Mouse (Mus musculus) left cerebral cortex, adult 2 months (tissue): Measurements from ENCODE around the gene Numa1. TPM values are rescaled to one million over a fixed set of nuclear protein-coding genes. Genes with fewer than 3 reads are reported as not detected.
A peak's percentile ranks its signal among the peaks of the same experiment; 100 is the strongest.

Source experiments
- DNase-seq, 2 experiments: peaks; one replicate each; pipeline ENCODE4 v3.0.0; 2021 to 2022; ENCODE audit warnings: low spot score in 2 of 2, mixed read lengths in 1 of 2; ENCODE audit errors: extremely low spot score in 1 of 2
- H3K27ac ChIP-seq: fragments of 200-600 bp; 2 replicates; pipeline ENCODE4 v1.8.1; 2022
- H3K4me3 ChIP-seq: fragments of 200-600 bp; 2 replicates; pipeline ENCODE4 v1.8.1; 2022
- CTCF ChIP-seq: fragments of 200-600 bp; IDR thresholded peaks from 2 replicates; pipeline ENCODE4 v1.8.1; 2022; ENCODE audit warnings: antibody characterized with exemption, mild to moderate bottlenecking, moderate library complexity
- intact Hi-C: fragments of 180-260 bp; cut with DNase I; formaldehyde crosslinking; loops from one replicate; pipeline ENCODE4 v1.15.1; 2025
- total RNA-seq, 2 experiments: library from RNA; stranded (reverse); gene quantifications; 2 replicates each; pipeline ENCODE4 v1.2.3; 2021

Gene Numa1
- total RNA-seq, 2 experiments from 2014 or later, result 96.8 to 101 TPM

DNA sequence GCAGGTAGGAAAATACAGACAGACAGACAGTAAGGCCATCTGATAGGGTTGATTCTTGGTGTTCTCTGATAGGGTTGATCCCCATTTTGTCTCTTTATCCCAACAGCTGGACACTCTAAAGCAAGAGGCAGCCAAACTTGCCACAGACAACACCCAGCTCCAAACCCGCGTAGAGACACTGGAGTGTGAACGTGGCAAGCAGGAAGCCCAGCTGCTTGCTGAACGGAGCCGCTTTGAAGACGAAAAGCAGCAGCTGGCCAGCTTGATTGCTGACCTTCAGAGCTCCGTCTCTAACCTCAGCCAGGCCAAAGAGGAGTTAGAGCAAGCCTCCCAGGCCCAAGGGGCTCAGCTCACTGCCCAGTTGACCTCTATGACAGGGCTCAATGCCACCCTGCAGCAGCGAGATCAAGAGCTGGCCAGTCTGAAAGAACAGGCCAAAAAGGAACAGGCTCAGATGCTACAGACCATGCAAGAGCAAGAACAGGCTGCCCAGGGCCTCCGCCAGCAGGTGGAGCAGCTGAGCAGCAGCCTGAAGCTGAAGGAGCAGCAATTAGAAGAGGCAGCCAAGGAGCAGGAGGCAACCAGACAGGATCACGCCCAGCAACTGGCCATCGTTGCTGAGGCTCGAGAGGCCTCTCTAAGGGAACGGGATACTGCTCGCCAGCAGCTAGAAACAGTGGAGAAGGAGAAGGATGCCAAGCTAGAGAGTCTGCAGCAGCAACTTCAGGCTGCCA lies 64.5 kb downstream of the Numa1 start:
- Histone ChIP-seq H3K4me3 (no peak overlapping the region), H3K27ac (peak overlapping the region; percentile 33; the same call in 1 of the 2 replicates)
- peak; percentile 82 to 88 for DNase-seq
- intact Hi-C loops, result loop anchor here (2.0 kb wide), 1 partner anchor 80 kb away; no protein-coding TSS in a partner anchor
- peak; percentile 99 for TF ChIP-seq CTCF

DNA sequence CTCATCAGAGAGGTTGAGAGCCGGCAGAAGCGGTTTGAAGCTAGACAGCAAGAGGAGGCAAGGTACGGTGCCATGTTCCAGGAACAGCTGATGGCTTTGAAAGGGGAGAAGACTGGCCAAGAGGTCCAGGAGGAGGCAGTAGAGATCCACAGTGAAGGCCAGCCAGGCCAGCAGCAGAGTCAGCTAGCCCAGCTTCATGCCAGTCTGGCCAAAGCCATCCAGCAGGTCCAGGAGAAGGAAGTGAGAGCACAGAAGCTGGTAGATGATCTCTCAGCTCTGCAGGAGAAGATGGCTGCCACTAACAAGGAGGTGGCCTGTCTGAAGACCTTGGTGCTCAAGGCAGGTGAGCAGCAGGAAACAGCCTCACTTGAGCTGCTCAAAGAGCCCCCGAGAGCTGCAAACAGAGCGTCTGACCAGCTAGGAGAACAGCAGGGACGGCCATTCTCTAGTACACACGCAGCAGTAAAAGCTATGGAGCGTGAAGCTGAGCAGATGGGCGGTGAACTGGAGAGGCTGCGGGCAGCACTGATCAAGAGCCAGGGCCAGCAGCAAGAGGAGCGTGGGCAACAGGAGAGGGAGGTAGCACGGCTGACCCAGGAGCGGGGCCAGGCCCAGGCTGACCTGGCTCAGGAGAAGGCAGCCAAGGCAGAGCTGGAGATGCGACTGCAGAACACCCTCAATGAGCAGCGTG lies 65.7 kb downstream of the Numa1 start:
- no peak for DNase-seq
- intact Hi-C loops, result loop anchor here (2.0 to 5.0 kb wide), 2 partner anchors 79 to 347 kb away; no protein-coding TSS in a partner anchor
- Histone ChIP-seq H3K27ac (peak overlapping the region; percentile 37), H3K4me3 (no peak overlapping the region)
- TF ChIP-seq CTCF, result no peak; the same call in none of the 2 replicates

DNA sequence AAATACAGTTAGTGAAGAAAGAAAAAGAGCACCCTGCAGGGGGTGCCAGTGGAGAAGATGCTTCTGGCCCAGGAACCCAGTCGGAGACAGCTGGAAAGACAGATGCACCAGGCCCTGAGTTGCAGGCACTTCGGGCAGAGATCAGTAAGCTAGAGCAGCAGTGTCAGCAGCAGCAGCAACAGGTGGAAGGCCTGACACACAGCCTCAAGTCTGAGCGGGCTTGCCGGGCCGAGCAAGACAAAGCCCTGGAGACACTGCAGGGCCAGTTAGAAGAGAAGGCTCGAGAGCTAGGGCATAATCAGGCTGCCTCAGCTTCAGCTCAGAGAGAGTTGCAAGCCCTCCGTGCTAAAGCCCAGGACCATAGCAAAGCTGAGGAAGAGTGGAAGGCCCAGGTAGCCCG lies 66.4 kb downstream of the Numa1 start:
- no peak for TF ChIP-seq CTCF
- no peak for DNase-seq
- Histone ChIP-seq H3K27ac (peak overlapping the region; percentile 12), H3K4me3 (no peak overlapping the region)
- intact Hi-C loops, result loop anchor here (5.0 kb wide), 1 partner anchor 348 kb away; no protein-coding TSS in a partner anchor

GRCm38 (mm10) chr7:102000921-102001630 lies 67.2 kb downstream of the Numa1 start:
- Histone ChIP-seq H3K4me3 (no peak overlapping the region), H3K27ac (peak overlapping the region; percentile 12)
- TF ChIP-seq CTCF, result no peak
- intact Hi-C loops, result loop anchor here (1.0 to 5.0 kb wide), 2 partner anchors 31 to 349 kb away; no protein-coding TSS in a partner anchor
- DNase-seq, result no peak

DNA sequence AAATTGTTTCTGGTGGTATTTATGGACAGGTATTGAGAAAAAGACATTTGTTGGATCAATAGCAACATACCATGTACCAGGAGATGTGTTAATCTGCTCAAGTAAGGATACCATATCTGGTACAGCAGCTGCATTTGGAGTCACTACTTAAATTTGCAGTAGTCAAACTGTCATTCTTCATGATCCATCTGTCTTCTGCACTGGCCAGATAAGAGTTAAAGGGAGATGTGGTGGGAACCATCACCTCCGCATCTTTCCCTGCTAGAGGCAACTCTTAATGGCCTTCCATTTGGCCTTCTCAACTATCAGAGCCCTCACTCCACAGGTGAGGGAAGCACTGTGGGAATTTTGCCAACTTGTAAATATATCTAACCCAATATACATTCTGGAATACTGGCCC lies 72.6 kb downstream of the Numa1 start:
- no peak overlapping the region for H3K4me3 ChIP-seq
- no peak for TF ChIP-seq CTCF
- intact Hi-C loops, result no loop called here
- no peak for DNase-seq
- no peak overlapping the region for H3K27ac ChIP-seq

DNA sequence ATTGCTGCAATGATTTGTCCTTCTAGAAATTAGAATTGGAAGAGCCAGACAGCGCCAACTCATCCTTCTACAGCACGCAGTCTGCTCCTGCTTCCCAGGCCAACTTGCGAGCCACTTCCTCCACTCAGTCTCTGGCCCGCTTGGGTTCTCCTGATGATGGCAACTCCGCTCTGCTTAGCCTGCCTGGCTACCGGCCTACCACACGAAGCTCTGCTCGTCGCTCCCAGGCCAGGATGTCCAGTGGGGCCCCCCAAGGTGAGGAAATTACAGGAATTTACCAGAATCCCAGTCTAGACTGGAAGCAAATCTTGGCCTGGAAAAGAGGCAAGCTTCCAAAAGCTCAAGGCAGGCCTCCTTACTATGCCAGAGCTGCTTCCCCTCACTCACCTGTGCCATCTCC lies 77.9 kb downstream of the Numa1 start:
- DNase-seq, result no peak
- Histone ChIP-seq H3K4me3 (no peak overlapping the region), H3K27ac (no peak overlapping the region)
- TF ChIP-seq CTCF, result no peak
- intact Hi-C loops, result no loop called here

- intact Hi-C loops, result no loop called here
Measured at GRCm38 (mm10) chr7:102013416-102013815, 79.5 kb downstream of the Numa1 start.

DNA sequence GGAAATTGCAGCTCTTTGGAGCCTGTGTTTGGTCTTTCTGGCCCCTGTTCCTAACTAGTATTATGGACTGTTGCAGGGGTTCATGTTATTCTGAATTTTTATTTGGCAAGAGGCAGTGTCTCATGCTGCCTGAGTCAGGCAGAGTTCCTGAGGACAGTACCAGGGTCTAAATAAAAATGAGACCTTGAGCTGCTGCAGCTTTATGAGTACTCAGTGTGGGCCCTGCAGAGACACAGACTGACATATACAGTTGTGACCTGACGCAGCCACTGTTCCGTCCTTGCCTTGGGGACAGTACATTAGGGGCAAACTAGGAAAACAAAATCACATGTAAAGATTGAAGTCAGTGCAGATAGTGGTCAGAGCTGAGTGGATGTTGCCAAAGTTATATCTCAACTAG lies 81.1 kb downstream of the Numa1 start:
- TF ChIP-seq CTCF, result no peak
- no peak overlapping the region for H3K27ac ChIP-seq
- no peak overlapping the region for H3K4me3 ChIP-seq
- intact Hi-C loops, result no loop called here
- no peak for DNase-seq

More at GRCm38 (mm10) chr7:102013416-102013815, 79.5 kb downstream of the Numa1 start:
- no peak for DNase-seq
- no peak overlapping the region for H3K4me3 ChIP-seq
- H3K27ac ChIP-seq, result no peak overlapping the region
- no peak for TF ChIP-seq CTCF

DNA sequence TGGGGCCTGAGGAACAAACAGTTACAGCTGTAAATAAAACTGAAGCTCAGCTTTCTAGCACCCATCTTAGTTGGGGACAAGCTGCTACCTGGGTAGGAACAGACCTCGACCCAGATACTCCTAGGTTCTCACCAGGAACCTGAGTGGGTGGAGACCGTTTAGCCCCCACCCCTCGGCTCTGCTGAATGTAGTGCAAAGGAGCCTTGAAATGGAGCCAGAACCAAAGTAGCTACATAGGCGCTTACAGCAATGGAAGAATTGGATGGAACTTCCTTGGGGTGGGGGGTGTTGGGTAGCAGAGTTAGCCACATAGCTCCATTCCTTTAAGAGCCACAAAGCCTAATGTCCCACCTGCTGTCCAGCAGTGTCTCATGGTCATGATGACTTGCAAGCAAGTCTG lies 83.0 kb downstream of the Numa1 start:
- TF ChIP-seq CTCF, result no peak
- Histone ChIP-seq H3K27ac (peak overlapping the region; percentile 57), H3K4me3 (no peak overlapping the region; the same call in 1 of the 2 replicates)
- intact Hi-C loops, result no loop called here
- DNase-seq, result no peak

GRCm38 (mm10) chr7:102017452-102017851 lies 83.5 kb downstream of the Numa1 start:
- peak overlapping the region; percentile 3; the same call in 1 of the 2 replicates for H3K4me3 ChIP-seq
- DNase-seq, result no peak

GRCm38 (mm10) chr7:102018034-102018433 lies 84.1 kb downstream of the Numa1 start:
- intact Hi-C loops, result no loop called here
- Histone ChIP-seq H3K4me3 (no peak overlapping the region), H3K27ac (peak overlapping the region; percentile 57; the same call in 1 of the 2 replicates)
- TF ChIP-seq CTCF, result no peak
- DNase-seq, result no peak

More at GRCm38 (mm10) chr7:102017452-102017851, 83.5 kb downstream of the Numa1 start:
- no peak for TF ChIP-seq CTCF
- peak overlapping the region; percentile 57 for H3K27ac ChIP-seq
- intact Hi-C loops, result no loop called here
